Mouse (Mus musculus): ENCODE results near the gene Armh3.

DNA sequence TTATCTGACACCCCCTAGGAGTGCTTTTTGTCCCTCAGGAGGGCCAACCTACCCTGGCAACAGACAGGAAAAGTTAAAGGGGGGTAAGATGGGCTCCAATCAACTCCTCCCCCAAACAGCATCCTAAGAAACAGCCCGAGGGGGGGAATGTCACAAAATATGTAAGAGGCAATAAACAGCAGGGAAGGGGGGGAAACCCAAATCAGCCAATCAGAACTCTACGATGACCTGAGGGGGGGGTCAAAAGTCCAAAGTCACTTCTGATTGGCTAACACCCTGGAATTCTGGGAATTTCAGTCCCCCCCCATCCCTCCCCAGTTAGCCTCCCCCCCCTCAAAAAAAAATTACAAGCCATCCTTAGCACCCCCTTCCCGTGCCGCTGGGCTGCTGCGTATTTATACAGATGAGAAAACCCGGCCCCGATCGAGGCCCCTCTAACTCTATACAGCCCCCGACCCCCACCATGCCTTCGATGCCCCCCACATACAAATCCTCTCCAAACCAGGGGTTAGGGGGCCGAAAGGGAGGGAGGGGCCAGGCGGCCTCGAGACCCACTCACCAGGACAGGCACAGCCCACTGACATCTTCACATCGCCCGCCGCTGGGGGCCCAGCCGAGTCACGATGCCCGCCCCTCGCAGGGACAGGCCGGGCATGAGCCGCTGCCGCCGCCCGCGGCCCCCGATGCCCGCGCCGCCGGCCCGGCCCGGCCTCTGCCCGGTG, 46.1 kb upstream of the Armh3 start, which contains the start of gene Pprc1:
- TF ChIP-seq POLR2A (IDR thresholded peaks at IDR 0.05; ENCODE audit: control insufficient read depth, low read depth, low read length) (no peak), CTCF (IDR thresholded peaks at IDR 0.05; ENCODE audit: control insufficient read depth, insufficient read depth, insufficient replicate concordance, low read depth, low read length) (no peak)

All from testis, adult 2 months (tissue).